Mouse (Mus musculus): ENCODE measurements around the gene Myo19. TPM values are rescaled to one million over a fixed set of nuclear protein-coding genes. Genes with fewer than 3 reads are reported as not detected.

Myo19 gene
- total RNA-seq, 2 experiments from 2014 or later, result 13.7 to 15.4 TPM

DNA sequence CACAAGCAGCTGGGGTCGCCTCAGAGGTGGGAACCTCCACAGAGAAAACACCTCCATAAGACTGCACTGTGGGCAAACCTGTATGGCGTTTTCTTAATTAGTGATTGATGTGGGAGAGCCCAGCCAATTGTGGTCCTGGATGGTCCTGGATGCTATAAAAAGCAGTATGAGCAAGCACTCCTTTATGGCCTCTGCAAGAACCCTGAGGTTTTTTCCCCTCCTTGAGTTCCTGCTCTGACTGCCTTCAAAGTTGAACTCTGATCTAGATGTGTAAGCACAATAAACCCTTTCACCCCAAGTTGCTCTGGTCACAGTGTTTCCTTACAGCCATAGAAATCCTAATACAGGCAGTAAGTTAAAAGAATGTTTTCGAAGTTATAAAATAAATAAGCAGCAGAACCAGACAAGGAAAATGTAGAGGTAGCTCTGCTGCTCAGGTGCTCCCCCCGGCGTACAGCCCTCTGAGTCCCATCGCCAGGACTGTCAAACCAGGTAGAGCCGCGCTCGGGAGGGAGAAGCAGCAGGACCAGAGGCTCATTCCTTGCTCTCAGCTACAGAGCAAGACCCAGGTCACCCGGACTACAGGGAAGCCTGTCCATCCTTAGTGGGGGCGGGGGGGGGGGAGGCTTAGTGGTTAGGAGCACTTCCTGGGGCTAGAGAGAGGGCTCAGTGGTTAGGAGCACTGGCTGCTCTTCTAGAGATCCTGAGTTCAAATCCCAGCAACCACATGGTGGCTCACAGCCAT is 7.0 kb downstream of the Myo19 start:
- no peak for DNase-seq

DNA sequence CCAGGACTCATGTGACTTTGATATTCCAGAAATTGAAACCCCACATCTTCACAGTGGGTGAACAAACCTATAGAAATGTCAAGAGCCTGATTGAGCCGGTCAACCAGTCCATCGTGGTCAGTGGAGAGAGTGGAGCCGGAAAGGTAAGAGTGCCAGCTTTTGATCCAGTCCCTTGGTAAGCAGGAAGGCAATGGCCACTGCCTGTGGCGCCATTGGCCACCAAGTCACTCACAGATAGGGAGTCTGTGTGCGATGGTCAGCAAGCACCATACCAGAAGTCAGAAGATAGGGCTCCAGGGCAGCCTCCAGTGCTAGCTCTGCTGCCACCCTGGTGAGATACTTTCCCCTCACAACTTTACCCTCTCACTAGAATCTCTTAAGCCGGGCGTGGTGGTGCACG is 8.1 kb downstream of the Myo19 start:
- DNase-seq, result no peak

DNA sequence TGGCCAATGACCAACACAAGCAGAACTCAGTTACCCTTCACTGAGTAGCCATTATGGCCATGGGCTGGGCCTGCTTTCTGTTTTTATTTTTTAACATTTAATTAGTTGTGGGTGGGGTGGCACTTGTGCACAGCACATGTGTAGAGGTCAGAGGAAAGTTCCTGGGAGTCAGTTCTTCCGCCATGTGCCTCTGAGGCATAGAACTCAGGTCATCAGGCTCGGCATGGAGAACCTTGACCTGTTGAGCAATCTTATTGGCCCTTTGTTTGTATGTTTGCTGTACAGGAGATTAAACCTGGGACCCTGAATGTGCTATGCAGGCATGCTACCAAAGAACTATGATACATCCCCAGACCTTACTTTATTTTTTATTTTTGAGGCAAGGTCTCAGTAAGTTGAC is 9.5 kb downstream of the Myo19 start:
- DNase-seq, result no peak

DNA sequence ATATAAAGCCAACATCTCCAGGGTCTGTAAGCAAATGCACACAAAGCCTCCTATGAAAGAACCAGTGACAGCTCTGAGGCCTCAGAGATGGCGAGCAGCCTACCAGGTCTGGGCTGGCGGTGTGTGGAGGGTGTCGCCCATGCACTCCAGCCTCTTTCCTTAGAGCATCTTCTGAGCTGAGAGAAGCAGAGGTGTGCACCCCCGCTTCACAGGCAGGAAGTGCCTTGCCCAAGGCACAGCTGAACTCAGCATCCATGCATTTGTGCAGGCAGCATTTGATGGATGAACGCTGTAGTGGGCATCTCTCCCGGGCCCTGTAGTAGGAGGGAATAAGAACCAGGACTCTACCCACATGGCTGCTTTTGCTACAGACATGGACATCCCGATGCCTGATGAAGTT is 11.8 kb downstream of the Myo19 start:
- DNase-seq, result no peak

DNA sequence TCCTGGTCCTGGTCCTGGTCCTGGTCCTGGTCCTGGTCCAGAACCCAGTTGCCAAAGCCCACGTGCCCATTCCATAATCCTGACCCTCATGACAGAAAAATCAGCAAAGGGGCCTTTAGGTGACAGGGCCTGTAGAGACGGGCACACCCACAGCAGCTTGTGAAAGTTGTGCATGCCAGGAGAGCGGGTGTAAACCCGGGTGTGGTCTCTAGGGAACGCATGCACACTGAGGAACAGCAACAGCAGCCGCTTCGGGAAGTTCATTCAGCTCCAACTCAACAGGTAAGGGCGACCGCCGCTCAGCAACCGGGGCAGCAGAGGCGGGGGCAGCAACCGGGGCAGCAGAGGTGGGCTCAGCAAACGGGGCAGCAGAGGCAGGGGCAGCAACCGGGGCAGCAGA is 13.2 kb downstream of the Myo19 start:
- DNase-seq, result no peak

DNA sequence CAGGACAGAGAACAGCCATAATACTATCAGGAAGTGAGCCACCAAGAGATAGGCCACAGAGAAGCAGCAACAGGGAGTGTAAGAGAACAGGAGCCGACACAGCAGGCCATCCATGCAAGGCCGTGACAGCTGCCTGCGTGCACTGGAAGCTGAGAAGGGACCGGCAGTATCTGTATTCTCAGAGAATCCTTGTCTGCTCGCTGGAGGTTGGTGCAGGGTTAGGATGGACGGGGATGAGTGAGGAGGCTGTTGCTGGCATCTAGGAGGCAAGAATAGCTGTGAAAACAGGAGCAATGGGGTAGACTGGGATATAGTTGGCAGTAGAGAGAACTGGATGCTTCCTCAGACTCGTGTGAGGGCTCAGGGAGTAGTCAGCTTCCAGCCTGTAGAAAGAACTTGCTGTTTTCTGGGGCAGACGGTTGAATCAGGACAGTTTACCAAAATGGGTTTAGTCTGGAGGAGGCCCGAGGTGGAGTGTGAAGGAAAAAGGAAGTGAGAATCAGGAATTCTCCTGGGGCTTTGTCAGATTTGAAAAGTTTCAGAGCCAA is 24.7 kb downstream of the Myo19 start:
- no peak for DNase-seq

DNA sequence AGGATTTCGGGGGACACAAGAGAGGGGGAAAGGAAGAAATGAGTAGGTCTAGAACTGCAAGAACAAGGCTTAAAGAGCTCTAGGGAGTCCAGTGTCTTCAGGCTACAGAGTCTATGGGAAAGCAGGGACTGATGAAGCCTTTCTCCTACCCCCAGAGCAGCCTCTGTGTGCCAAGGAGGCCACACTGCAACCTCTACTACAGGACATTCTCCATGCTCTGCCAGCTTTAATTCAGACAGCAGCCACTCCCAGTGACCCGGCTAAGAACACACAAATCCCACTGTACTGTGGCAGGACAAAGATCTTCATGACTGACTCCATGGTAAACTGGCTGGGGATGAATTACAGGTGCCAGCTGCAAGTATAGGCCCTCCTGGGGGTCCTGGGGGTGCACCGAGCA is 27.1 kb downstream of the Myo19 start:
- DNase-seq, result no peak

DNA sequence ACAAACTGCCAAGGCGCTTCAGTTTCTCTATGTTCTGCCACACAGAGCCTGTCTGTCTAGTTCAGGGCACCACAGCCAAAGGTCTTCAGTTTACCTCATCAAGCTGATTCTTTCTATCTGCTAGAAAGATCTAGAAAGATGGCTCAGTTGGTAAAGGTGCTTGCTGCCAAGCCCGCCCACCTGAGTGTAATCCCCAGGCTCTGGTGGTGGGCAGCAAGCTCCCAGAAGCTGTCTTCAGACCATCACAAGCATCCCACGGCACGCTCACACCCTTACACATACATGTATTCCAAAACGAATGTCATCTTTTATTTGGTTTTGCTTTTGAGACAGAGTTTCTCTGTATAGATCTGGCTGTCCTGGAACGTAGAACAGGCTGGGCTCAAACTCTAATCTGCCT is 28.5 kb downstream of the Myo19 start:
- no peak for DNase-seq

DNA sequence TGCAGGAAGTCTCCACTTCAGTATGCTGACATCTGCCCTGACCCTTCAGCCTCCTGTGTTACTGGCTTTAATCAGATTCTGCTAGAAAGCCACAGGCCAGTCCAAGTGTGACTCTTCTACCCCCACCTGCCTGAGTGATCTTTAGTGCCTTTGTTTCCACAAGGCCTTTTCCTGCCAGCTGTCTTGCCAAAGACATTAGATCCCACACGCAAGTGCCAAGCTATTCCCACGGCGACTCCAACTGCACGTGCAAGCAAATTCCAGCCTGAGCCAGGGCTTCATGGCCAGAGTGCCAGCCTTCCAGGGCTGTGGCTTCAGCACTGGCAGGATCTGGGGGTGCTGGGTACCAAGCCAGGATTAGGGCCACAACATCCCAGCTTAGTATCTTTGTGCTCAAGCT is 30.5 kb downstream of the Myo19 start:
- DNase-seq, result no peak

DNA sequence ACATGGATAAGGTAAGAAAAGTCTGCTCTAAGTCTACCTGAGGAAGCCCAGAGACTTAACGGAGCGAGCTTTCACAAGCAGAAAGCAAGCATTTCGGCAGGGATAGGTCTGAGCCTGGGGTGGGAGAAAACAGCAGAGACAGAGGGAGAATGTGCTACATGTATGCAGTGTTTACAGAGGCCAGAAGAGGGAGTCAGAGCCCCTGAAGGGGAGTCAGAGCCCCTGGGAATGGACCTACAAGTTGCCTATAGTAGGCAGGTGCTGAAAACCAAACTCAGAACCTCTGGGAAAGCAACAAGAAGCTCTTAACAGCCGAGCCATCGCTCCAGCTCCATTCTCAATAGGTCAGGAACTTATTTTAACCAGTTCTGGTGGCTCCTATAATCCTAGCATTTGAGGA is 34.7 kb downstream of the Myo19 start:
- DNase-seq, result no peak

DNA sequence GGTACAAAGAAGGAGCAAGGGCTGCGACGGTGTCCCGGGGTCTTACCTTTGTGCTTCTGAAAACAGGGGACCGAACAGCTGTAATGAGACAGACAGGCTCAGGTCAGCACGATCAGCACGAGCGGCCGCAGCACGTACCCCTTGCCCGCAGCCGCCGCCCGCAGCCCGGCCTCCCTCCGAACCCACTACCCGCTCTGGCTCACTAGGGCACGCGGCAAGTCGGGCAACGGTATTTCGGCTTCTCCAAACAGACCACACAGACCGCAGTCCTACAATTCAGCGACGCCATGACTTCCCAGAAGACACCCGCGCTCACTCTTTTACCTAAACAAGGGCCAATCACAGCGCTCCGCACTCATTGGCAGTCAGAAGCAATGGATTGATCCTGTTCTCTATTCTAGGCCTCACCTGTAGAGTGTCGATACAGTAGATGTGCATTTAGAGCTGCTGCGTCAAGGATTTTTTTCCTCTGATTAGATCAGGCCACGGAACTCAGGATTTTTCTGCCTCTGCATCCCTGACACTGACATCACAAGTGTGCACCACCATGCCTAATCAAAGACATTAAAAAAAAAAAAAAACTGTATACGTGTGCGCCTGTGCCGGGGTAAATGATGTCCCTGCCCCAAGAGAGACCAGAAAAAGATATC is 36.2 kb downstream of the Myo19 start, which contains the start of gene Znhit3:
Gene Znhit3, minus strand, starts transcription at position 314 of the 650 bp plus-strand sequence.
- peak; percentile 85 for DNase-seq

DNA sequence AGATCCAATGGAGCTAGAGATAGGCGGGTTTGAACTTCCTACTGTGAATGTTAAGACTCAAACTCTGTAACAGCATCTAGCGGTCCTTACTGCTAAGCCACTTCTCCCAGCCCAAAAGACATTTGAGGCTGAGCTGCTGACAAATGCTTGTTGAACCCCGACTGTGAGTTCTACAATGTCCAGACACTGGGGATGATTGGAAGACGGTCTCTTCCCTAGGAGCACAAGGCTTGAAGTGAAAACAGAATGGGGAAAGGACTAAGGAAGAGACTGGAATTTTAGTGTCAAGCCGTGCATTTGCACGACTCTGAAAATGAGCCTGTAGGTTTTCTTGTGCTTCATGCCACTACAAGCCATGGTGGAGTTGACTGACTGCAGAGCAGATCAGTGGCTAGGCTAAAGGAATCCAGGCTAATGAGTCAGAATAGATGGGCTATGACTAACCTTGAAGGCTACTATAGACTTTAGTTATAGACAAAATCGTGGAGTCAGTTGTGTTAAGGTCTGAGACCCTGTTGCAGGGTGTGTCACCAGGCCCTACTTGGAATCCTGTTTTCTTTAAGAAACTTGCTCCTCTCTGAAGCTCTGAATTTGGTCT is 36.9 kb downstream of the Myo19 start:
- no peak for DNase-seq

DNA sequence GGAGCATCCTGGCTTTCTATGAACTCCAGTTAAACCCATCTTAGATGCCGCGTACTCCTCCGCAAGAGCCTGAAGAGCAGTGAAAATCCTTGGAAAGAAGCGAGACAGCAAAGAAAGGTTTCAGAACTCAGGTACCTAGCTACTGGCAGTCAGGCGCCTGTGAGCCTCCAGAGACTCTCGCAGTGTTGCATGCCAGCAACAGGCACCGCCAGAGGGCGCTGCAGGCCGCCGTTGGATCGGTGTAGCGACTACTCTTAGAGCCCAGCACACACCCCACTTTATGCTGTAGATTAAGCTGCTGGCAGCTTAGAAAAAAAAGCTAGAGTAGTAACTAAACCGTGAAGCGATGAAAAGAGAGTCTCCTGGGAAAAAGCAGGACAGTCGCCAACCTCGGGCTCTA is 38.5 kb downstream of the Myo19 start:
- DNase-seq, result peak; percentile 91

DNA sequence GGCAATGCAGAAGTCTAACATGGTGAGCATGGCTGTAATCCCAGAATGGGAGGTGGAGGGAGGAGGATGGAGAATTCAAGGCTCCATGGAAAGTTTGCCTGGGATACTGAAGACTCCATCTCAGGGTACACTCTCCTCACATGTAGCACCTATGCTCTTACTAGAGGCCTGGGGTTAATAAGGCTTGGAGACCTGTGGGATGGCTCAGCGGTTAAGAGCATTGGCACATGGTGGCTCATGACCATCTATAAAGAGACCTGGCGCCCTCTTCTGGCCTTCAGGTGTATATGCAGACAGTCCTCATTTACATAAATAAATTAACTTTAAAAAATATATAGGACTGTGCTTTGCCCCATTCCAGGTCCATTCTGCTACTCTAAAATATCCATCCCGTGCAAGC is 39.3 kb downstream of the Myo19 start:
- DNase-seq, result peak; percentile 20

DNA sequence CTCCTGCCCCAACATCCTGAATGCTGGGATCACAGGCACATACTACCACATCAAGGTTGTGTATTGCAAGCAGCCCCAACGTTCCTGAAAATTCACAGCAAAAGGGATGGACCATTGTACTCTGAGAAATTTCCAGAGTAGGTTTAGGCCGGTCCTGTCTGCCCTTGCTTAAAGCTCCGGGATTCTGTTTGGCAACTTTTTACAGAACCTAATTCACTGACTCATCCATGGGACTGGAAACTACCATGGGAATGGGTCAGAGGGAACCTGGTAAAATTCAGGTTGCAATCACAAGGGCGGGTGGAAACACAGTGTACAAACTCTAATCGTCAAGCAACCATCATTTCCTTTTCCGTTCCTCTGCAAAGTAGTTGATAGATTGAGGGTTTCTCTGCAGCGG is 40.0 kb downstream of the Myo19 start:
- DNase-seq, result no peak

DNA sequence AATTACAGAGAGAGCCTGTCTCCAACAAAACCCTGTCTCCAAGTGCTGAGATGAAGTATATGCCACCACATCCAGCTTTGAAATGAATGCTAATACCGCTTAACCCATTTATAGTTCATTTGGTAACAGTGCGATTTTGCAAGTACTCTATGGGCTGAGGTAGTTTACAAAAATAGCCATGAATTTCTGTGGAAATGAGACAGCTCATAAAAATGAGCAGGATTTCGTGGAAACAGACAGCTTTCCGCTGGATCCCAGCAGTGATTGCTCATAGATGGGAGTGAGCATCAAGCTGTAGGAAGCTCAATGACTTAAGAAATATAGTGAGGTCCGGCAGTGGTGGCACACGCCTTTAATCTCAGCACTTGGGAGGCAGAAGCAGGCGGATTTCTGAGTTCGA is 41.0 kb downstream of the Myo19 start:
- no peak for DNase-seq

DNA sequence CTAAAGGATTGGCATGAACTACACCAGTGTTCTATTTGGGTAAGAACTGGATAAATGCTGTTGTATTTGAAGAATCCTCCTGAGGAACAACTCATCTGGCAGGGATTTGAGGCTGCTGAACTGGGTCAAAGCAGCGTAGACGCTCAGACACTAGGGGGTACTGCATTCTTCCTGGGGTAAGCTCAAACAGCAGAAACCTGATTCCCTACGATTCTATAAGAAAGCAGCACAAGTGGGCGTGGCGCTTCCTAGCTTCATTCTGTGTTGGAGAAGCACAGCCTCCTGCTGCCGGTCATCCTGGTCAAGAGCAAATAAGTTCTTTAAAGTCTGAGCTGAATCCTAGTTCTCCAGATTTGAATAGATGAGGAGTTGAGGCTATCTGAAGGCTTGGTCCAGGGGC is 52.3 kb downstream of the Myo19 start:
- DNase-seq, result no peak

DNA sequence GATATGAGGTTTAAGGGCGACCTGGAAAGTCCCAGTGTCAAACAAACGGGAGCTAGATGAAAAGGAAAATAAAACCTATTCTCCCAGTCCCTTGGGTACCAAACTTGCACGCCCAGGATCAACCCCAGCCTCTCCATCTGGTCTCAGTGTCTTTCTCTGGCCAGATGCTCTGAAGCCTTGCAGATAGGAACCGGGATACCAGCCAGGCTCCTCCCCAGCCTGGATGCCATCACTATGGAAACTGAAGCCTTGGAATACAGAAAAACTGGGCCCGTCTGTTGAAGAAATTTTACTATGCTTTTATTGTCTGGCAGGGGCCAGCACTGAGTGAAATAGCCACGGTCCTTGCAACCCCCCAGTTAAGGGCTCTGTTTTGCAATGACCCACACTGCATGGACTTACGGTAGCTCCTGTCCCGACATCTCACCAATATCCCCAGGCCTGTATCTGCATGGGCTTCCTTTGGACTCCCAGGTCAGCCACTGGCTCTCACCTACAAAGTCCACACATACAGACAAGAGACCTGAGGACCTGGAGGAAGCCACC is 59.6 kb downstream of the Myo19 start:
- DNase-seq, result peak; percentile 28

DNA sequence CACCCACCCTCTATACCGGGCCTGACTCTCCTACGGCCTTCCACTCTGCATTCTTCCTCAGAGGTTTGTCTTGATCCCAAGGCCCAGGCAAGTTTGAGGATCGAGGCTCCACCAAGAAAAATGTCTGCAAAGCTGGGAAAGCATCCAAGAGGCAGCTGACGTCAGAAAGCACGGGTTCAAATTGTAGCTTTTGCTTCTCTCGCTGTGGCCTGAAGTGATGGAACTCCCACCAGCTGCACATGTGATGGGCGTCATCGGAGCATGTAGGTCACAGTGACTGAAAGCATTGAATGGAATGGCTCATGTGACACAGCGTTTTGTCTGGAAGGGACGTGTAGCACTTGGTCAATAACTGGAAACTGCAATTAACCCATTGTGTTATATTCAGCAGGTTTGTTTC is 60.2 kb downstream of the Myo19 start:
- DNase-seq, result no peak

DNA sequence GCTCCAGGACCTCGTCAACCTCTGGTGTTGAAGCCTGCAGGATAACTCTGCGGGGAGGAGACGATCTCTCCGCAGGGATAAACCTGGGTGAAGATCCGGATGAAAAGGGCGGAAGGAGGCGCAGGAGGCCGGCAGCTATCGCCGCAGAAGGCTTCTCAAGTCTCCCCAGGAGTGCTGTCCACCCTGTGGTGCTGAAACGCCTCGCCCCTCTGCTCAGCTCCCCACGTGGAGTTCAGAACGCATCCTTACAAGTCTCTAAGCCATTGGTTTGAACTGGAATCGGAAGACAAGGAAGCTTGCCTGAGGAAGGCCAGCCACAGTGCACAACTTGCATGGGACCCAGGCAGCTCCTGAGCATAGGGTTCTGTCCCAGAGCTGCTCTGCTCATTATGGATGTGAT is 64.0 kb downstream of the Myo19 start:
- peak; percentile 82 for DNase-seq

DNA sequence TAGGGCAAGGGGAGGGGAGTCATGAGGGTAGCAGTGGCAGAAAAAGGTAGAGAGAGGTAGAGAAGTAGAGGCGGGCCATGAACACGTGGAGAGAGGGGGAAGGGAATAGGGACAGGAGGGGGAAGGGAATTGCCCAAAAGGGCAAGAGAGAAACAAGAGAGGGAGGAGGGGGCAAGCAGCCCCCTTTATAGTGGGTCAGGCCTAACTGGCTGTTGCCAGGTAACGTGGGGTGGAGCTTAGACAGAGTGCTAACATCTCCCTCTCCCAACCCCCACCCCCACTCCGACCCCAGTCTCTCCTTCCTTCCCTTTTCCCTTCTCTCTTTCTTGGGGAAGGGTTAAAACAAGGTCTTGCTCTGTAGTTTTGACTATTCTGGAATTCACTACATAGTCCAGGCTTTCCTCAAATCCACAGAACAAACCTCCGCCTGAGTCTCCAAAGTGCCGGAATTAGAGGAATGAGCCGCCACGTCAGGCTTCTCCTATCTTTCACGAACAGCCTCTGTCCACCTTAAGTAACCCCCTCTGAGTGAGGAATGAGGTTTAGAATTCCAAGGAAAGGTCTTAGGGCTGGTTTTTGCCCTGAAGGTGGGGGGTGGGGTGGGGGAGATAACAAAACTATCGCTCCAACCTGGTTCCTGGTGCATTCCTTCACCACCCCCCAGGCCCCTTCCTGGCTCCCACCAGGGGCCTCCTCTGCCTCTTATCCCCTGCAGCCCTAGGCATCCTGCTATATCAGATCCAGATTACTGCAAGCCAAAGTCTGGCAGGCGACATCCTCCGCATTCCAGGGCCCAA is 64.9 kb downstream of the Myo19 start:
- no peak for DNase-seq

DNA sequence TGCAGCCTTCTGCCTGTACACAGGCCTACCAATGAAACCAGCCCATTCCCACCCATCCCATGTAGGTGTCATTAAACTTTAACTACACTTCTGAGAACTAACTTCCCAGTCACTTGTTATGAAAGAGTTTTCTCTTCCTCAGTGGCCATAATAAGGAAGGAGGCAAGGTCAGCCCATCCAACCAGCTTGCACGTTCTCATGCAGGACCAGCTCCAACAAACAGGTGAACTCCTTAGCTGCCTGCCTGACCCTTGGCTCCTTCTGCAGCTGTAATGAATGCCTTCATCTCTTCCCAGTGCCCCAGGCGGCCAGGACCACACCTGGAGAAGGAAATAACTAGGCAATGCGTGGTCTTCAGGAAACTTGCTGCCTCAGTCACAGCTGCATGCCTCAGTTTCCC is 65.9 kb downstream of the Myo19 start:
- no peak for DNase-seq

DNA sequence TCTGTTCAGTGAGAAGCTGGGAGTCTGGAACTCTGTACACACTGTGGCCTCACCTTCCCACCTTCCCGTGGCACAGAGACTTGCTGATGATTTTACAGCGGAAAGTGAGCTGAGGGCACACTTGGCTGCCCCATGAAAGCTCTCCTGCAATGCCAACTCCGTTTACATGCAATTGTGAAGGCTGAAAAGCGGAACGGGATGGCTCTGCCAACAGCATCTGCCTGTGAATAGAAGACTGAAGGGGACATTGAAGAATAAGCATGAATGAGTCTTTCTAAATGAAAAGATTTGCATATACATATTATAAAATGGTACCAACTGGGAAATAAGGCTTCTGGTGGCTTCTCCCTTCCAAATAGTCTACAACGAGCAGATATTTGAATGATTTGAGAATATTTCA is 67.3 kb downstream of the Myo19 start:
- DNase-seq, result no peak

Data from heart, postnatal 4 days (tissue).